Mouse (Mus musculus): ENCODE results near the gene Arhgef7.
A peak's percentile ranks its signal among the peaks of the same experiment; 100 is the strongest.

GRCm38 (mm10) chr8:11727651-11728481, at the start of gene Arhgef7:
- TF ChIP-seq POLR2A (IDR thresholded peaks at IDR 0.05; ENCODE audit: insufficient read depth, low read depth, low read length) (peak; percentile 69), CTCF (IDR thresholded peaks at IDR 0.05; ENCODE audit: insufficient read depth, low read depth, low read length) (no peak)

Data from olfactory bulb, adult 2 months (tissue).